Mouse (Mus musculus) lung, adult 2 months (tissue): ENCODE results near the gene Tppp2.
"Not testable (repeated sequence)": the region's sequence is repeated elsewhere in the genome, so short reads cannot be mapped to it uniquely, and the experiment has no call there.

Source experiments
- CTCF ChIP-seq: fragments of 200-500 bp; IDR thresholded peaks from 2 replicates; pipeline ENCODE4 v1.5.1; 2011; ENCODE audit warnings: mild to moderate bottlenecking, low read length, control low read depth; ENCODE audit not compliant: insufficient read depth
- POLR2A ChIP-seq: fragments of 200-500 bp; IDR thresholded peaks from 2 replicates; pipeline ENCODE4 v1.6.1; 2011; ENCODE audit warnings: low read depth, mild to moderate bottlenecking, control low read depth, low read length, borderline replicate concordance; ENCODE audit errors: extremely low read depth

- TF ChIP-seq CTCF, POLR2A: not testable (repeated sequence)
Observed at GRCm38 (mm10) chr14:51926930-51927329, 8.7 kb downstream of the Tppp2 start.
